Mouse (Mus musculus) midbrain, embryonic 13.5 days (tissue): ENCODE results near the gene Krt81. TPM values are rescaled to one million over a fixed set of nuclear protein-coding genes. Genes with fewer than 3 reads are reported as not detected.

Source experiments
- ATAC-seq: fragments of 200-750 bp; cut with Nextera tagmentation; 2 replicates; pipeline ENCODE4 v1.8.0; 2017; ENCODE audit warnings: mild to moderate bottlenecking, moderate TSS enrichment, moderate library complexity
- H3K27ac ChIP-seq: fragments of 300-500 bp; sonication (generic); 2 replicates; pipeline ENCODE4 v1.5.1; 2015; ENCODE audit warnings: inconsistent platforms, mild to moderate bottlenecking, moderate library complexity
- H3K27me3 ChIP-seq: fragments of 300-500 bp; sonication (generic); 2 replicates; pipeline ENCODE4 v1.6.1; 2015; ENCODE audit warnings: mild to moderate bottlenecking, inconsistent platforms
- H3K36me3 ChIP-seq: fragments of 300-500 bp; sonication (generic); 2 replicates; pipeline ENCODE4 v1.6.1; 2015; ENCODE audit warnings: mild to moderate bottlenecking, inconsistent platforms
- H3K4me1 ChIP-seq: fragments of 300-500 bp; sonication (generic); replicated peaks from 2 replicates; pipeline ENCODE4 v1.6.1; 2015; ENCODE audit warnings: inconsistent platforms
- H3K4me2 ChIP-seq: fragments of 300-500 bp; sonication (generic); replicated peaks from 2 replicates; pipeline ENCODE4 v1.6.1; 2015; ENCODE audit warnings: moderate library complexity, mild to moderate bottlenecking, inconsistent platforms
- H3K4me3 ChIP-seq: fragments of 300-500 bp; sonication (generic); replicated peaks from 2 replicates; pipeline ENCODE4 v1.5.1; 2015; ENCODE audit warnings: mild to moderate bottlenecking, inconsistent platforms
- H3K9ac ChIP-seq: fragments of 300-500 bp; sonication (generic); replicated peaks from 2 replicates; pipeline ENCODE4 v1.6.1; 2015; ENCODE audit warnings: mild to moderate bottlenecking, inconsistent platforms
- H3K9me3 ChIP-seq: fragments of 300-500 bp; sonication (generic); 2 replicates; pipeline ENCODE4 v1.6.1; 2016; ENCODE audit warnings: mild to moderate bottlenecking, inconsistent platforms
- WGBS: fragments of 180-500 bp; shearing (Covaris S2); methylation state at CpG from one replicate; pipeline ENCODE4 v1.1.7; 2015; 5-methylcytosine and 5-hydroxymethylcytosine counted together
- polyA plus RNA-seq: library from polyadenylated mRNA; unstranded; fragments of >200 nt; fragmentation: Nextera tagmentation; extraction: Ambion mirVana; gene quantifications from 2 replicates; pipeline ENCODE4 v1.2.1, GENCODE M21; 2015

Gene Krt81
- polyA plus RNA-seq, result not detected in 2 replicates

GRCm38 (mm10) chr15:101463651-101464050 is at the start of gene Krt81:
TSS of gene Krt81 (minus strand) at chr15:101463751.
- Histone ChIP-seq H3K27me3 (no peaks in the 10 kb centered on the region), H3K4me2 (no peak within 1 kb of the TSS), H3K9ac (no peak within 1 kb of the TSS), H3K4me1 (peaks cover 6% of the 10 kb centered on the region), H3K4me3 (no peak within 1 kb of the TSS), H3K27ac (no peak within 1 kb of the TSS), H3K36me3 (no peaks in the 10 kb centered on the region), H3K9me3 (no peaks in the 10 kb centered on the region)
- 83% methylated on average over 13 of the region's 13 CpGs for WGBS
- no peak for ATAC-seq

GRCm38 (mm10) chr15:101508247-101508646 is 44.7 kb upstream of the Krt81 start:
- WGBS, result 87% methylated on average over 9 of the region's 9 CpGs
- no peaks in the 10 kb centered on the region for H3K36me3 ChIP-seq
- no peaks in the 10 kb centered on the region for H3K27me3 ChIP-seq
- H3K4me1 ChIP-seq, result no peaks in the 10 kb centered on the region
- no peaks in the 10 kb centered on the region for H3K9me3 ChIP-seq
- no peak for ATAC-seq
- no peak overlapping the region for H3K9ac ChIP-seq
- no peak overlapping the region for H3K4me2 ChIP-seq
- no peak overlapping the region for H3K4me3 ChIP-seq
- H3K27ac ChIP-seq, result no peak overlapping the region

GRCm38 (mm10) chr15:101506896-101507758 is 43.6 kb upstream of the Krt81 start:
- no peak overlapping the region for H3K4me3 ChIP-seq
- WGBS, result 64% methylated on average over 14 of the region's 14 CpGs
- no peaks in the 10 kb centered on the region for H3K4me1 ChIP-seq
- no peaks in the 10 kb centered on the region for H3K9me3 ChIP-seq
- no peak overlapping the region for H3K4me2 ChIP-seq
- H3K36me3 ChIP-seq, result no peaks in the 10 kb centered on the region
- no peaks in the 10 kb centered on the region for H3K27me3 ChIP-seq
- ATAC-seq, result no peak
- no peak overlapping the region for H3K27ac ChIP-seq
- no peak overlapping the region for H3K9ac ChIP-seq

- no peak overlapping the region for H3K27ac ChIP-seq
- no peak overlapping the region for H3K4me3 ChIP-seq
- no peak overlapping the region for H3K9ac ChIP-seq
- H3K9me3 ChIP-seq, result no peaks in the 10 kb centered on the region
- no peak overlapping the region for H3K4me2 ChIP-seq
- H3K4me1 ChIP-seq, result no peaks in the 10 kb centered on the region
- ATAC-seq, result no peak
- 67% methylated on average over 2 of the region's 2 CpGs for WGBS
- H3K36me3 ChIP-seq, result no peaks in the 10 kb centered on the region
- H3K27me3 ChIP-seq, result no peaks in the 10 kb centered on the region
Observed at GRCm38 (mm10) chr15:101497181-101497580, 33.6 kb upstream of the Krt81 start.

- no peaks in the 10 kb centered on the region for H3K36me3 ChIP-seq
- H3K9ac ChIP-seq, result no peak overlapping the region
- no peaks in the 10 kb centered on the region for H3K9me3 ChIP-seq
- no peaks in the 10 kb centered on the region for H3K4me1 ChIP-seq
- H3K27me3 ChIP-seq, result no peaks in the 10 kb centered on the region
- H3K4me2 ChIP-seq, result no peak overlapping the region
- no peak overlapping the region for H3K27ac ChIP-seq
- H3K4me3 ChIP-seq, result no peak overlapping the region
- 92% methylated on average over 8 of the region's 8 CpGs for WGBS
- ATAC-seq, result no peak
Observed at GRCm38 (mm10) chr15:101495266-101495665, 31.7 kb upstream of the Krt81 start.

GRCm38 (mm10) chr15:101494203-101494602 is 30.7 kb upstream of the Krt81 start:
- WGBS, result 69% methylated on average over 1 of the region's 1 CpGs
- ATAC-seq, result no peak
- H3K27ac ChIP-seq, result no peak overlapping the region
- H3K4me1 ChIP-seq, result no peaks in the 10 kb centered on the region
- H3K9me3 ChIP-seq, result no peaks in the 10 kb centered on the region
- H3K27me3 ChIP-seq, result no peaks in the 10 kb centered on the region
- H3K4me3 ChIP-seq, result no peak overlapping the region
- H3K4me2 ChIP-seq, result no peak overlapping the region
- no peaks in the 10 kb centered on the region for H3K36me3 ChIP-seq
- no peak overlapping the region for H3K9ac ChIP-seq

GRCm38 (mm10) chr15:101493713-101494112 is 30.2 kb upstream of the Krt81 start:
- H3K9me3 ChIP-seq, result no peaks in the 10 kb centered on the region
- H3K27me3 ChIP-seq, result no peaks in the 10 kb centered on the region
- 93% methylated on average over 6 of the region's 6 CpGs for WGBS
- no peaks in the 10 kb centered on the region for H3K4me1 ChIP-seq
- ATAC-seq, result no peak
- H3K36me3 ChIP-seq, result no peaks in the 10 kb centered on the region
- no peak overlapping the region for H3K9ac ChIP-seq
- H3K4me2 ChIP-seq, result no peak overlapping the region
- no peak overlapping the region for H3K4me3 ChIP-seq
- H3K27ac ChIP-seq, result no peak overlapping the region

- no peaks in the 10 kb centered on the region for H3K27me3 ChIP-seq
Observed at GRCm38 (mm10) chr15:101492718-101493117, 29.2 kb upstream of the Krt81 start.

GRCm38 (mm10) chr15:101491431-101491830 is 27.9 kb upstream of the Krt81 start, which contains the start of gene Krt83:
TSS of gene Krt83 (minus strand) at chr15:101491512.
- no peaks in the 10 kb centered on the region for H3K27me3 ChIP-seq
- no peaks in the 10 kb centered on the region for H3K4me1 ChIP-seq
- 53% methylated on average over 6 of the region's 6 CpGs for WGBS
- H3K36me3 ChIP-seq, result no peaks in the 10 kb centered on the region
- ATAC-seq, result no peak
- no peak within 1 kb of the TSS for H3K4me3 ChIP-seq
- no peak within 1 kb of the TSS for H3K27ac ChIP-seq
- H3K4me2 ChIP-seq, result no peak within 1 kb of the TSS
- no peak within 1 kb of the TSS for H3K9ac ChIP-seq
- H3K9me3 ChIP-seq, result no peaks in the 10 kb centered on the region

More at GRCm38 (mm10) chr15:101492718-101493117, 29.2 kb upstream of the Krt81 start:
- ATAC-seq, result no peak
- Histone ChIP-seq H3K27ac (no peak overlapping the region), H3K9ac (no peak overlapping the region), H3K4me3 (no peak overlapping the region), H3K9me3 (no peaks in the 10 kb centered on the region), H3K36me3 (no peaks in the 10 kb centered on the region), H3K4me2 (no peak overlapping the region), H3K4me1 (no peaks in the 10 kb centered on the region)
- WGBS, result 87% methylated on average over 8 of the region's 8 CpGs

- no peak for ATAC-seq
- Histone ChIP-seq H3K9ac (no peak overlapping the region), H3K9me3 (no peaks in the 10 kb centered on the region), H3K4me1 (no peaks in the 10 kb centered on the region), H3K27me3 (no peaks in the 10 kb centered on the region), H3K27ac (no peak overlapping the region), H3K4me2 (no peak overlapping the region), H3K36me3 (no peaks in the 10 kb centered on the region), H3K4me3 (no peak overlapping the region)
- WGBS, result 85% methylated on average over 11 of the region's 11 CpGs
Observed at GRCm38 (mm10) chr15:101485911-101486635, 22.5 kb upstream of the Krt81 start.

- H3K9ac ChIP-seq, result no peak overlapping the region
- no peaks in the 10 kb centered on the region for H3K36me3 ChIP-seq
- H3K4me3 ChIP-seq, result no peak overlapping the region
- H3K4me1 ChIP-seq, result no peaks in the 10 kb centered on the region
- 83% methylated on average over 1 of the region's 1 CpGs for WGBS
- H3K27me3 ChIP-seq, result no peaks in the 10 kb centered on the region
- ATAC-seq, result no peak
- no peaks in the 10 kb centered on the region for H3K9me3 ChIP-seq
- no peak overlapping the region for H3K4me2 ChIP-seq
- H3K27ac ChIP-seq, result no peak overlapping the region
Observed at GRCm38 (mm10) chr15:101484939-101485338, 21.4 kb upstream of the Krt81 start.

- no peak overlapping the region for H3K9ac ChIP-seq
- H3K36me3 ChIP-seq, result no peaks in the 10 kb centered on the region
- peaks cover 11% of the 10 kb centered on the region for H3K4me1 ChIP-seq
- 0 out of 2 replicates have a peak, but pooled peaks cover under 1% of the 10 kb centered on the region for H3K27me3 ChIP-seq
- 95% methylated on average over 1 of the region's 1 CpGs for WGBS
- H3K9me3 ChIP-seq, result no peaks in the 10 kb centered on the region
- no peak for ATAC-seq
- no peak overlapping the region for H3K4me3 ChIP-seq
- no peak overlapping the region for H3K4me2 ChIP-seq
- H3K27ac ChIP-seq, result no peak overlapping the region
Observed at GRCm38 (mm10) chr15:101483646-101484045, 20.1 kb upstream of the Krt81 start.
